Mouse (Mus musculus): Measurements from ENCODE around the gene Tuba1c. TPM values are rescaled to one million over a fixed set of nuclear protein-coding genes. Genes with fewer than 3 reads are reported as not detected.
A peak's percentile ranks its signal among the peaks of the same experiment; 100 is the strongest.

Gene Tuba1c
- polyA plus RNA-seq, 1 experiment from 2014 or later: 203 TPM

- no peak for ATAC-seq (ENCODE audit: insufficient number of reproducible peaks, insufficient read depth, low FRiP score, low read depth)
- no peaks in the 10 kb centered on the region for H3K9me3 ChIP-seq (ENCODE audit: control insufficient read depth, low read depth, low read length)
- H3K36me3 ChIP-seq (ENCODE audit: control insufficient read depth, insufficient read depth, low read length): no peaks in the 10 kb centered on the region
- 36% methylated on average over 7 of the region's 7 CpGs for WGBS
- no peak overlapping the region for H3K4me3 ChIP-seq (ENCODE audit: low read depth, low read length)
- H3K27me3 ChIP-seq (ENCODE audit: control insufficient read depth, insufficient read depth, low read length): no peaks in the 10 kb centered on the region
- H3K4me1 ChIP-seq (ENCODE audit: control insufficient read depth, insufficient read depth, low read length): peaks cover 25% of the 10 kb centered on the region
- H3K9ac ChIP-seq (replicated peaks; ENCODE audit: low read depth, low read length): no peak overlapping the region
- H3K4me2 ChIP-seq (replicated peaks; ENCODE audit: low read depth, low read length): 0 out of 2 replicates have a peak overlapping the region, but pooled peaks have one; percentile 2
- peak overlapping the region; percentile 73; the same call in 1 of the 2 replicates for H3K27ac ChIP-seq (ENCODE audit: low read length)
These were observed 42.5 kb upstream of the Tuba1c start for GRCm38 (mm10) chr15:98987077-98987630.

- Histone ChIP-seq H3K4me2 (replicated peaks; ENCODE audit: low read depth, low read length) (peak overlapping the region; percentile 2; the same call in 1 of the 2 replicates), H3K4me3 (ENCODE audit: low read depth, low read length) (no peak overlapping the region), H3K27me3 (ENCODE audit: control insufficient read depth, insufficient read depth, low read length) (no peaks in the 10 kb centered on the region), H3K27ac (ENCODE audit: low read length) (peak overlapping the region; percentile 73), H3K36me3 (ENCODE audit: control insufficient read depth, insufficient read depth, low read length) (no peaks in the 10 kb centered on the region), H3K9me3 (ENCODE audit: control insufficient read depth, low read depth, low read length) (no peaks in the 10 kb centered on the region), H3K4me1 (ENCODE audit: control insufficient read depth, insufficient read depth, low read length) (peaks cover 28% of the 10 kb centered on the region), H3K9ac (replicated peaks; ENCODE audit: low read depth, low read length) (no peak overlapping the region)
- ATAC-seq (ENCODE audit: insufficient number of reproducible peaks, insufficient read depth, low FRiP score, low read depth): no peak
- WGBS: 52% methylated on average over 8 of the region's 8 CpGs
These were observed 42.0 kb upstream of the Tuba1c start for GRCm38 (mm10) chr15:98987661-98988181.

GRCm38 (mm10) chr15:98988787-98989186 is 40.9 kb upstream of the Tuba1c start:
- peaks cover 31% of the 10 kb centered on the region for H3K4me1 ChIP-seq (ENCODE audit: control insufficient read depth, insufficient read depth, low read length)
- 78% methylated on average over 3 of the region's 3 CpGs for WGBS
- no peaks in the 10 kb centered on the region for H3K27me3 ChIP-seq (ENCODE audit: control insufficient read depth, insufficient read depth, low read length)
- H3K27ac ChIP-seq (ENCODE audit: low read length): no peak overlapping the region
- no peaks in the 10 kb centered on the region for H3K9me3 ChIP-seq (ENCODE audit: control insufficient read depth, low read depth, low read length)
- no peak overlapping the region for H3K9ac ChIP-seq (replicated peaks; ENCODE audit: low read depth, low read length)
- no peak for ATAC-seq (ENCODE audit: insufficient number of reproducible peaks, insufficient read depth, low FRiP score, low read depth)
- H3K4me2 ChIP-seq (replicated peaks; ENCODE audit: low read depth, low read length): no peak overlapping the region
- H3K4me3 ChIP-seq (ENCODE audit: low read depth, low read length): no peak overlapping the region
- no peaks in the 10 kb centered on the region for H3K36me3 ChIP-seq (ENCODE audit: control insufficient read depth, insufficient read depth, low read length)

- no peaks in the 10 kb centered on the region for H3K27me3 ChIP-seq (ENCODE audit: control insufficient read depth, insufficient read depth, low read length)
- peaks cover 27% of the 10 kb centered on the region for H3K4me1 ChIP-seq (ENCODE audit: control insufficient read depth, insufficient read depth, low read length)
- H3K9ac ChIP-seq (replicated peaks; ENCODE audit: low read depth, low read length): no peak overlapping the region
- no peaks in the 10 kb centered on the region for H3K36me3 ChIP-seq (ENCODE audit: control insufficient read depth, insufficient read depth, low read length)
- ATAC-seq (ENCODE audit: insufficient number of reproducible peaks, insufficient read depth, low FRiP score, low read depth): no peak
- no peak overlapping the region for H3K4me3 ChIP-seq (ENCODE audit: low read depth, low read length)
- 38% methylated on average over 10 of the region's 12 CpGs for WGBS
- no peak overlapping the region for H3K27ac ChIP-seq (ENCODE audit: low read length)
- 0 out of 2 replicates have a peak overlapping the region, but pooled peaks have one; percentile 1 for H3K4me2 ChIP-seq (replicated peaks; ENCODE audit: low read depth, low read length)
- H3K9me3 ChIP-seq (ENCODE audit: control insufficient read depth, low read depth, low read length): no peaks in the 10 kb centered on the region
These were observed 39.8 kb upstream of the Tuba1c start for GRCm38 (mm10) chr15:98989701-98990430.

GRCm38 (mm10) chr15:98990669-98991539 is 38.8 kb upstream of the Tuba1c start:
- WGBS: 26% methylated on average over 15 of the region's 15 CpGs
- H3K9ac ChIP-seq (replicated peaks; ENCODE audit: low read depth, low read length): no peak overlapping the region
- ATAC-seq (ENCODE audit: insufficient number of reproducible peaks, insufficient read depth, low FRiP score, low read depth): no peak

GRCm38 (mm10) chr15:98991540-98992050 is 38.1 kb upstream of the Tuba1c start:
- H3K27me3 ChIP-seq (ENCODE audit: control insufficient read depth, insufficient read depth, low read length): no peaks in the 10 kb centered on the region
- ATAC-seq (ENCODE audit: insufficient number of reproducible peaks, insufficient read depth, low FRiP score, low read depth): no peak
- WGBS: 24% methylated on average over 9 of the region's 9 CpGs
- H3K4me1 ChIP-seq (ENCODE audit: control insufficient read depth, insufficient read depth, low read length): peaks cover 24% of the 10 kb centered on the region
- H3K4me3 ChIP-seq (ENCODE audit: low read depth, low read length): no peak overlapping the region
- H3K9me3 ChIP-seq (ENCODE audit: control insufficient read depth, low read depth, low read length): no peaks in the 10 kb centered on the region
- no peaks in the 10 kb centered on the region for H3K36me3 ChIP-seq (ENCODE audit: control insufficient read depth, insufficient read depth, low read length)
- no peak overlapping the region for H3K9ac ChIP-seq (replicated peaks; ENCODE audit: low read depth, low read length)
- peak overlapping the region; percentile 36; the same call in 1 of the 2 replicates for H3K27ac ChIP-seq (ENCODE audit: low read length)
- H3K4me2 ChIP-seq (replicated peaks; ENCODE audit: low read depth, low read length): no peak overlapping the region; the same call in 1 of the 2 replicates

More at GRCm38 (mm10) chr15:98990669-98991539, 38.8 kb upstream of the Tuba1c start:
- Histone ChIP-seq H3K27ac (ENCODE audit: low read length) (no peak overlapping the region; the same call in 1 of the 2 replicates), H3K4me3 (ENCODE audit: low read depth, low read length) (no peak overlapping the region), H3K4me2 (replicated peaks; ENCODE audit: low read depth, low read length) (no peak overlapping the region; the same call in 1 of the 2 replicates), H3K9me3 (ENCODE audit: control insufficient read depth, low read depth, low read length) (no peaks in the 10 kb centered on the region), H3K4me1 (ENCODE audit: control insufficient read depth, insufficient read depth, low read length) (peaks cover 24% of the 10 kb centered on the region), H3K36me3 (ENCODE audit: control insufficient read depth, insufficient read depth, low read length) (no peaks in the 10 kb centered on the region), H3K27me3 (ENCODE audit: control insufficient read depth, insufficient read depth, low read length) (no peaks in the 10 kb centered on the region)

- H3K36me3 ChIP-seq (ENCODE audit: control insufficient read depth, insufficient read depth, low read length): no peaks in the 10 kb centered on the region
- WGBS: 29% methylated on average over 17 of the region's 17 CpGs
- H3K27me3 ChIP-seq (ENCODE audit: control insufficient read depth, insufficient read depth, low read length): no peaks in the 10 kb centered on the region
- peak overlapping the region; percentile 36; the same call in 1 of the 2 replicates for H3K27ac ChIP-seq (ENCODE audit: low read length)
- no peak for ATAC-seq (ENCODE audit: insufficient number of reproducible peaks, insufficient read depth, low FRiP score, low read depth)
- peak overlapping the region; percentile 53 for H3K4me2 ChIP-seq (replicated peaks; ENCODE audit: low read depth, low read length)
- peaks cover 24% of the 10 kb centered on the region for H3K4me1 ChIP-seq (ENCODE audit: control insufficient read depth, insufficient read depth, low read length)
- H3K9ac ChIP-seq (replicated peaks; ENCODE audit: low read depth, low read length): no peak overlapping the region
- H3K4me3 ChIP-seq (ENCODE audit: low read depth, low read length): peak overlapping the region; percentile 28
- H3K9me3 ChIP-seq (ENCODE audit: control insufficient read depth, low read depth, low read length): no peaks in the 10 kb centered on the region
These were observed 37.4 kb upstream of the Tuba1c start for GRCm38 (mm10) chr15:98992086-98992912.
